In genomic region chr1:121168651-121169050, GRCm38 (mm10) we compare ENCODE assay signal across 12 mouse cellular contexts.
"Had no signal": no experiment of that assay in that cellular context is flagged by ENCODE, and none has a peak within 500 bp of the region (broad histone marks: within the 10 kb centered on the region; RNA-seq: fewer than 3 reads in every experiment).

No protein-coding gene starts in this region.

- H3K4me1 ChIP-seq: liver, embryonic 13.5 days; neural tube, embryonic 12.5 days; neural tube, embryonic 15.5 days had no signal

- ATAC-seq: intestine, postnatal 0 days had no signal

- H3K9me3 ChIP-seq: liver, embryonic 13.5 days; neural tube, embryonic 12.5 days; neural tube, embryonic 15.5 days had no signal

- DNase-seq: kidney, adult 2 months; kidney, postnatal 14 days; liver, embryonic 13.5 days; lung, adult 2 months; lung, postnatal 14 days; lung, postnatal 4 days; thymus, adult 2 months; thymus, postnatal 14 days; thymus, postnatal 4 days had no signal

- H3K4me3 ChIP-seq: liver, embryonic 13.5 days; neural tube, embryonic 12.5 days; neural tube, embryonic 15.5 days had no signal

- H3K4me2 ChIP-seq: liver, embryonic 13.5 days; neural tube, embryonic 12.5 days; neural tube, embryonic 15.5 days had no signal

- H3K9ac ChIP-seq: liver, embryonic 13.5 days; neural tube, embryonic 12.5 days; neural tube, embryonic 15.5 days had no signal

- H3K36me3 ChIP-seq: liver, embryonic 13.5 days; neural tube, embryonic 12.5 days; neural tube, embryonic 15.5 days had no signal

- H3K27me3 ChIP-seq: liver, embryonic 13.5 days had no signal

- H3K27ac ChIP-seq: liver, embryonic 13.5 days; neural tube, embryonic 12.5 days; neural tube, embryonic 15.5 days had no signal
